Mouse (Mus musculus) cerebellum, adult 9-11 months (tissue): ENCODE measurements around the gene Fam161a.
A peak's percentile ranks its signal among the peaks of the same experiment; 100 is the strongest.

Source experiments
- DNase-seq: peaks from one replicate; pipeline ENCODE4 v3.0.0; 2022

The Fam161a gene

GRCm38 (mm10) chr11:22991218-22991835, 16.0 kb upstream of the Fam161a start:
- no peak for DNase-seq

GRCm38 (mm10) chr11:22994271-22994670, 13.1 kb upstream of the Fam161a start:
- DNase-seq = no peak

GRCm38 (mm10) chr11:22995461-22995860, 11.9 kb upstream of the Fam161a start:
- DNase-seq = no peak

DNA sequence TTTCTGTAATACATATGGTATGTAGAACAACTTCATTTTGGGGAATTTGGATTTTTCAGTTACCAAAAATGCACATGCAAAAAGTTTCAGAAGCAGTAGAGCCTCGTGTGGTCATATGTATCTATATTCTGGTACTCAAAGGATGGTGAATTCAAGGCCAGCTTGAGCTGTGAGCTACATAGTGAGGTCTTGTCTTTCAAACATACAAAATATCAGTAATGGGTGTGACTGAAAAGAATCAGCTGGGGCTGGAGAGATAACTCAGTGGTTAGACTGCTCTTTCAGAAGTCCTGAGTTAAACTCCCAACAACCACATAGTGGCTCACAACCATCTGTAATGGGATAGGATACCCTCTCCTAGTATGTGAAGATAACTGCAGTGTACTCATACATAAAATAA, 9.0 kb upstream of the Fam161a start:
- no peak for DNase-seq

DNA sequence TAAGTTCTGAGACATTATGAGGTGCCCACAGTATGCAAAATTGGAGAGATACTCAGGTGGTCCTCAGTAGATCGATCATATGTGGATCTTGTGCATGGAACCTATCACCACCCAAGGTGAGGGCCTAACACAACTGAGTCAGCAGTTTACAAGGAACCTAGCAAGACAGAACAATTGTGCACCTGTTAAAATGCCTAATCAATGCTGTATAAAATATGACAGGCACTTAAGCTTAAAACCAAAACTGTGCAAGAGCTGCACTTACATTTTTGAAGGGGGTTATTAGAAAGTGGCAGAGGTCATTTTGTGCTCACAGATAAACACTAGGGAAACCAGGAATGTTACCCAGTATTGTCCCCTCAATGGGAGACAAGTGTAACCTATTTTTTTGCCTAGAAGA, 2.1 kb upstream of the Fam161a start:
- DNase-seq = no peak

- no peak for DNase-seq
Measured at GRCm38 (mm10) chr11:23007166-23007480, 208 bp upstream of the Fam161a start.

GRCm38 (mm10) chr11:23008181-23008823, 971 bp downstream of the Fam161a start:
- DNase-seq = peak; percentile 88

GRCm38 (mm10) chr11:23008824-23009200, 1.5 kb downstream of the Fam161a start:
- DNase-seq = no peak

DNA sequence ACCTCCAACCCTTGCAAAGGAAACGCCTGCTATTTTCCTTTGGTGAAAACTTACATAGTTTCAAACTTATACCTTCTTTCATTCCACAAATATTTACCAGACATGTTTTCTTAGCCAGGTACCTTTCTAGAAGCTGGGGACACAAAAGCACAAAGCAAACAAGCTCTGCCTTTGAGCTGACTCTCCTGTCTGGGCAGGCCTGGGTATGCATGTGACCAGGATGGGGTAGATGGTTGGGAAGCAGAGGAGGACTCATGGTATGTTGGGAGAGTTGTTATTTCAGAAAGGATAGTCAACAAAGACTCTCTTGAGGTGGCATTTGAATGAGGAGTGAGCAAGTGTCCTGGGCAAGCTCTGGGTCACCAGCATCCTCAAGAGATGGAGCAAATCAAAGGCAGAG, 5.8 kb downstream of the Fam161a start:
- DNase-seq = no peak

GRCm38 (mm10) chr11:23013580-23014294, 6.4 kb downstream of the Fam161a start:
- no peak for DNase-seq

DNA sequence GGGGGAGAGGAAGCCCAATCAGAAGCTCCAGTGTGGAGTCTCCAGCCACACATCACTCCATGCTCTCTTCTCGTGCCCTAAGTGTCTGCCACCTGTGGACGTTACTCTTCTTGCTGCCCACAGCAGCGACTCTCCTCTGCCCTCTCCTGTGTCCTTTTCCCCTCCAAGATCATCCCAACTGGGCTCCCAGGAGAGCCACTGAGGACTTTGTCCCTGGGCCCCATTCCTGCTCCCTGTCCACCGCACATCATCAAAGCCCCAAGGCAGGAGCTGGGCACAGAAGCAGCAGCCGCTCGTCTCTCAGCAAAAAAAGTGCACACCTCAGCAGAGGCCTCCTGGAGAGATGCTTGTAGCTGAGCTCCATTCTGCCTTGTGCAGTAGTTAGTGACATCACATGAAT, 7.7 kb downstream of the Fam161a start:
- no peak for DNase-seq

- DNase-seq = no peak
Measured at GRCm38 (mm10) chr11:23017943-23018342, 10.6 kb downstream of the Fam161a start.

DNA sequence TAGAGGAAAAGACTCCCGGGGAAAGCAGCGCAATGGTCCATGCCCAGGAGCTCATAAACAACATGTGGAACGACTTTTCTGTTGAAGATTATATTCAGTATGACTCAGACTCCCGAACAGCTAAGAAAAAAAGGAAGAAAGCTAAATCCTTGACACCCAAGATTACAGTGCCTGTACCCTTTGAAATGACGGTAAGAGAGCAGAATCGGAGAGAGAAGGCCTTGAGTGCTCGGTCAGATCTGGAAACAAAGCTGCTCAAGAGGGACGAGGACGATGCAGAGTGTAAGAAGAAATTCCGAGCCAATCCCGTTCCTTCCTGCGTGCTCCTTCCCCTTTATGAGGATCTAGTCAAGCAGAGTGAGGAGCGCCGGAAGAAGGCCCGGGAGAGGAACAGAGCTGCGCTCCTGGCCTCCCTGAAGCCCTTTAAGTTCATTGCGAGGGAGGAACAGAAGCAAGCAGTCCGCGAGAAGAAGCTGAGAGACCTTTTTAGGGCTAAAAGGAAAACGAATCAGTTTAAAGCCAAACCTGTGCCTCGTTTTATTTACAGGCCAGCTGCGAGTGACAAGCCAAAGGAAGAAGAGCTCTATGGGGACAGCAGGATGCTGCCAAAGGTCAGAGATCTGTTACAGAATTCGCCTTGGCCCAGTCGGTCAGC, 12.9 kb downstream of the Fam161a start:
- DNase-seq = no peak

DNA sequence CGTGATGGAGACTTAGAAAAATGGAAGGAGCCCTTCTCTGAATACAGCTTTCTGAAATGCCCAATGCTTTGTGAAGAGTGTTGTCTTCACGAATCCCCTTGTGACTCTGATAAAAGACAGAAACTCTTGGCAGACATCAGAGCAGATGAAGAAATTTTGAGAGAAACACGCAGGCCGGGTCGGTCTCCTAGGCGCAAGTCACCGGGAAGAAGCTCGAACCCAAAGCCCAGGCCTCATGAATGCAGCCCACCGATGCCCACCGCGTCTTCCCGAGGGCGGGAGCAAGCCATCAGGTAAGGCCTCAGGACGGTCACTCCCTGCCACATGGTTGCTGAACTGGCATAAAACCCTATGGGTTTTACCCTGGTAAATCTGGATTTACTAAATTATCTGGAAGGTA, 13.5 kb downstream of the Fam161a start:
- DNase-seq = no peak

GRCm38 (mm10) chr11:23023155-23023554, 15.8 kb downstream of the Fam161a start:
- DNase-seq = no peak

DNA sequence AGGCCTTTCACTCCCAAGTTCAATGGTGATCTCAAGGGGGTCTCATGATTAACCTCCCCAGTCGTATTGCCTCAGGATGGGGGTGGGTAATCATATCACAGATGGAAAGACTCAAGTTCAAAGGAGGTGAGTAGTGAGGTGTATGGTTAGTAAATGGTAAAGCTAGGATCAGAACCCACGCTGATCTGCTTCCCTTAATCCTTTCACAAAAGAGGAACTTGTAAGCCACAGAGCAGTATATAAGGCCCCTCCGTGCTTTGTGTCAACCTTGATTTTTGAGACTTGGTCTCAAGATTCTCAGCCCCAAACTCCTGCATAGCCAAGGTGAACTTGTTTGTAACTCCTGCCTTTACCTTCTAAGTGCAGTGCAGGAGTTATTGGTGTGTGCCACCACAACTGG, 16.8 kb downstream of the Fam161a start:
- no peak for DNase-seq

GRCm38 (mm10) chr11:23028957-23029356, 21.6 kb downstream of the Fam161a start:
- DNase-seq = no peak

DNA sequence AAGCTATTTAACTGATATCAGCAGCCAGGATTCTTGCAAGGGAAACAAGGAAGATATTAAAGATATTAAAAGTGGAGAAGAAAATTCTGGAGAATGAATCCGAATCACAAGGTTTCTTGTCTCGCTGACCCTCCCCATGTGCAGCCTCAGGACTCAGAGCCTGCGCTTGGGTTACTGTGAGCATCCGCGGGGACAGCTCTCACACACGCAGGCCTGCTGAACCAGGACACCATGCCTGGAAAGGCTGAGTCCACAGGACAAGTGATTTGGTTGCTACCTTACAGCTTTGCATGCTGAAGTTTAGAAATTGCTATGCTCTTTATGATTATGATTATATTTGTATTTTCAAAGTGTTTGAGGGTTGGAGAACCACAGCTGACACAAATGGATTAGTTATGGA, 22.1 kb downstream of the Fam161a start:
- DNase-seq = no peak

DNA sequence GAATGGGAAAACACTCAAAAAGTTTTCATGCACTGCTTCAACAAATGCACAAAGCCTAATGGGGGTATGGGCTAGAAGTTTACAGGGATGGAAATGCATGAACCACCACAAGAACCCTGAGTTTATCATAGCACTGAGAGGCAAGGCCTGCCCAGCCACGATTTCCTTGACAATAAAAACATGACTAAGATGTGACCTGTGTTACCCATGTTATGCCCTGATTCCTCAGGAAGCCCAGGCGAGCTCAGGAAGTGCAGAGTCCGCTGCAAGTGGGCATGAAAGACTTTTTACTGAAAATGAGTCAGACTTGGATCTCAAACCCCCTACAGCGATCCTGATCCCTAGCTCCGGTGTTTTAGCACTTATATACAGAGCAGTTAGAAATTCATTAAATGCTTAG, 39.9 kb downstream of the Fam161a start:
- no peak for DNase-seq

- no peak for DNase-seq
Measured at GRCm38 (mm10) chr11:23047663-23048582, 40.6 kb downstream of the Fam161a start.

GRCm38 (mm10) chr11:23049642-23050041, 42.3 kb downstream of the Fam161a start:
- no peak for DNase-seq

DNA sequence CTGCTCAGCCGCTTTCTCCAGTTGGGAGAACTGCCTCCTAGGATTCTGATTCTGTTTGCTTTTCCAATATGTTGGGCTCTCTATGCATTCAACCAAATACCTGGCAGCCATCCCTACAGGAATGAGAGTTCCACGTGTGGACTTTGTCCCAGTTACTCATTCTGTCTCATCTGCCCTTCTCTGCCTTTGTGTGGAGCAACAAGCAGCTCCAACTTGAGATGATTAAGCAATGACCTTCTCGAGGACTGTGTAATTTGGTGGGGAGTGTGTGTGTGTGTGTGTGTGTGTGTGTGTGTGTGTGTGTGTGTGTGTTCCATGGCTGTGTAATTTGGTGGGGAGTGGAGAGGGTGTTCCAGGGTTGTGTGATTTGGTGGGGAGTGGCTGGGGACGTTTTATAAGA, 45.0 kb downstream of the Fam161a start:
- no peak for DNase-seq

DNA sequence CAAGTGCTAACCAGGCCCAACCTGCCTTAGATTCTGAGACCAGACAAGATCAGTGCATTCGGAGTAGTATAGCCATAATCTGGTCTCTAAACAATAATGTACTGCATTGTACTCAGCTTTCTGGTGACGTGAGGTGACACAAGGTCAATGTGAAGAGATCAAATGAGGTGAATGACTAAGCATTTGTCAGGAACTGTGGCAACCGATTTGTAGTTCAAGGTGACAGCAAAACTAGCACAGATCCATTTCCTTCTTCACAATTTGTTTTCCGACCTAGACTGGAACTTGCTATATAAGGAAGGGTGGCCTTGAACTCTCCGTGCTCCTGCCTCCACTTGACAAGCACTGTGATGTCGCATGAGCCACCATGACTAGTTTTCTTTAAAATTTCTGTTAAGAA, 55.8 kb downstream of the Fam161a start:
- DNase-seq = no peak
